Mouse (Mus musculus): ENCODE data around the gene Enho.

- TF ChIP-seq HCFC1 (IDR thresholded peaks at IDR 0.05; ENCODE audit: borderline replicate concordance, insufficient read depth, low read length) (no peak), MAFK (IDR thresholded peaks at IDR 0.05; ENCODE audit: insufficient read depth, low read depth, low read length) (no peak), ZC3H11A (IDR thresholded peaks at IDR 0.05; ENCODE audit: borderline replicate concordance, low read depth, low read length) (no peak)
Measured at GRCm38 (mm10) chr4:41665009-41665675, 25.0 kb upstream of the Enho start.
